Mouse (Mus musculus) hindlimb bud, embryonic 11.5 days (tissue): ENCODE results near the gene Gm32717.
A peak's percentile ranks its signal among the peaks of the same experiment; 100 is the strongest.
"Not testable (repeated sequence)": the region's sequence is repeated elsewhere in the genome, so short reads cannot be mapped to it uniquely, and the experiment has no call there.

Source experiments
- DNase-seq: peaks from one replicate; pipeline ENCODE4 v3.0.0-alpha.2; 2012; ENCODE audit warnings: low read depth, low spot score; ENCODE audit errors: extremely low spot score

The Gm32717 gene

DNA sequence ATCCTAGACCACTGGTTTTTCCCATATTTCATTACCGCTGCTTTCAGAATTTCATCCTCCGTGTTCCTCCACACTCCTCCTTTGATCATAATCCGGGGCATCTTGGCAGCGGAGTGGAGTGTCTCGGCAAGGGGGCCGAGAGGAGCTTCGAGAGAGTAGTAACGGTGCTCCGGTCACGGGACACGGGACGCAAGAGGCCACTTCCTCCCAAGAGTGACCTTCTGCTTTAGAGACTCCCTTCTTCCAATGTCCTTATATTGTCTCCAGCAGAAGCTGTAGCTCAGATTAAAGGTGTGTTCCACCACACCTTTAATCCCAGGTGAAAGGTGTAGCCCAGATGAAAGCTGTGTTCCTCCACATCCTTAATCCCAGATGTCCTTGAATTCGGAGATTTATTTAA, at the start of gene Gm32717:
Gm32717 (minus strand) TSS at position 101 of the 400 bp plus-strand sequence.
- not testable (repeated sequence) for DNase-seq

DNA sequence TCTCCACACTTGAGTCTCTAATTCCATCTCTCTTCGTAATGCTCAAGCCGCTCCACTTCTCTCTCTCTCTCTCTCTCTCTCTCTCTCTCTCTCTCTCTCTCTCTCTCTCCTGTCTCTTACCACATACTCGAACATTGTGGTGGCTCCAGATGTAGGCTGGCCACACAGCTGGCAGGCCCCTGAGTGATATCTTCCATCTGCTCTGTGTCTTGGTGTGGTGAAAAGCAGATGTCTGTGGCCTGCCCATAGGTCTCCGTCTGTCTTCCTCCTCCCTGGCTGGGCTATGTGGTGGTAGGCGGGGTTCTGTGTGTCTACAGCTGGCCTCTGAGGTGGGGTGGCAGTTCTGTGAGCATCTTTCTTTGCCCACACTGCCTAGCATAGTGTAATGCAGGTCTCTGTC, 42.4 kb upstream of the Gm32717 start:
- not testable (repeated sequence) for DNase-seq

DNA sequence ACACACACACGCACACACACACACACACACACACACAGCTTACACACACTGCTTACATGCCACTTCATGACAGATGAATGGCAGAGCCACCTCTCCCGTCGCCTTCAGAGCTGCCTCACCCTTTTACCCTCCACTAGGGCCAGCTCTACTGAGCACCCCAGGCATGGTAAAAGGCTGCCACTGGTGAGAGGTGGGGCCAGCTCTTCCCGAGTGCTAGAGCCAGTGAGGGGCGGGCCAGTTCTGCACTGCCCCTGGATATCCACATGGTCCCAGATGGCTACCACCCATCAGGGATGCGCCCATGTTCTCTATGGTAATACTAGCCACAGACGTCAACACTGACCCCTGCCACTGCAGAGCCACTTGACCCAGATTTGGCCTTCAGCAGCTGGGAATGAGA, 42.0 kb upstream of the Gm32717 start:
- not testable (repeated sequence) for DNase-seq

DNA sequence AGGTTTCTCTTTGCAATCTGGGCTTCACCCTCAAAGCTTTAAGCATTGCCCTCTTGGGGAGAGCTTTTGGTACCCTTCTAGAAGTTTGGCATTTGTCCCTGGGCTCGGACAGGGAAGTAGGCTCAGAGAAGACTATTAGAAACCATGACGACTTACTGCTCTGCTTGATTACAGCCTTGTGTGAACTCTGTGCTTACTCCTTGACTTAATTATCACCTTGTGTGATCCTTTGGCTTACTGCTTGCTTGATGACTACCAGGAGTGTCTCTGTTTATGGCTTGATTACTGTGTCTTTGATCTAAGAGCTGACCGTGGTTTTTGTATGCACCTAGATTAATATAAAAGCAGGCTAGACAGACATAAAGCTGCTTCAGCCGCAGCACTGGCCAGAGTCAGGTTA, 37.5 kb upstream of the Gm32717 start:
- not testable (repeated sequence) for DNase-seq

DNA sequence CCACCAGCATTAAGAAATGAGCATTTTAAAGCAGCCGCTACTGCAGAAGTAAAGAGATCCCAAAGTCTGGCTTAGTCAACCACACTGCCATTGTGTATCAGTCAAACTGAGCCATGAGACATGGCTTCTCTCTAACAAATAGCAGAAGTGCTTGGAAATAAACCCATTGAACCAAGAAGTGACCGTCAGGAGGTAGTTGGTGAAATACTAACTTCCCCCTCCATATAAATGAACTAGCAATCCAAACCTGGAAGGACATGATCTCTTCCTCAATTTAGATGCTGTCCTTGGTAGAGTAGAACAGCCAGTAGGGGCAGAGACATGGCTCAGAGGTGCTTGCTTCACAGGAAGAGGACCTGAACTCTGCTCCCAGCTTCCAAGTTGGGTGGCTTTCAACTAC, 30.8 kb upstream of the Gm32717 start:
- not testable (repeated sequence) for DNase-seq

DNA sequence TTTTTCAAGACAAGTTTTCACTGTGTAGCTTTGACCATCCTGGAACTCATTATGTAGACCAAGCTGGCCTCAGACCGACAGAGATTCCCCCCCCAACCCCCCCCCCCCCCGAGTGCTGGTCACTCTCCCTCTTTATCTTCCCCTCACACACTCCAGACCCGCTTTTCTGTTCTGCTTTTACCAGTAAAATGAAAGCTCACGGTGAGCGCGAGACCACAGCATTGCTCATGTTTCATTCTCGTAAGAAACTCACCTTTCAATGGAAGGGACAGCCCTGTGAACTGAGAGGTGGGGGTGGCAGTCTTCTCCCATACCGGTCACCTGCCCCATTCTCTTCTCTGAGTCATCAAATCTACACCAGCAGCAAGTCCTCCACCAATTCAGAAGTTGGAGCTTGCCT, 28.2 kb upstream of the Gm32717 start:
- DNase-seq = not testable (repeated sequence)

DNA sequence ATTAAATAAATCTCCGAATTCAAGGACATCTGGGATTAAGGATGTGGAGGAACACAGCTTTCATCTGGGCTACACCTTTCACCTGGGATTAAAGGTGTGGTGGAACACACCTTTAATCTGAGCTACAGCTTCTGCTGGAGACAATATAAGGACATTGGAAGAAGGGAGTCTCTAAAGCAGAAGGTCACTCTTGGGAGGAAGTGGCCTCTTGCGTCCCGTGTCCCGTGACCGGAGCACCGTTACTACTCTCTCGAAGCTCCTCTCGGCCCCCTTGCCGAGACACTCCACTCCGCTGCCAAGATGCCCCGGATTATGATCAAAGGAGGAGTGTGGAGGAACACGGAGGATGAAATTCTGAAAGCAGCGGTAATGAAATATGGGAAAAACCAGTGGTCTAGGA, 17.8 kb upstream of the Gm32717 start, which contains the start of gene Gm32802:
Gm32802 (plus strand) TSS at position 301 of the 400 bp plus-strand sequence.
- DNase-seq = not testable (repeated sequence)

DNA sequence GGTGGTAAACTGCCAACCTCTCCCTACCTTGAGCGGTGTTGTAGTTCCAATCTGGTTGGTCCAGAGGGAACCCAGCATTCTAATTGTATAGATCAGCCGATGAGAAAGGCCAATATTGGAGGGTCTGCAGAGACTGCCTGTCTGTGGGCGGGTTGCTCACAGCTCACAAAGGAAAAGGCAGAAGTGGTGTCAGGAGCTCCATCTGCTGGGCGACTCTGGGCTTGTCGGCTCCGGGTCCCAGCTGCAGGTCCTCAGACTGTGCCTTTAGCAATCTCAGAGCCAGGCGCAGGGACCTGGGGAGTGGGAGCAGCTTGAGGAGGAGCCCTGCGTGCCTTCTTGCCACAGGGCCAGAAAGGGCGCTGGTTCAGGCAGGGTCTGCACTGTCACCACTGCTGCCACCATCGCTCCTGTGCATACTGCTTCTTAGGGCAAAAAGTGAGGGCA, 10.3 kb upstream of the Gm32717 start:
- DNase-seq = peak; percentile 22

DNA sequence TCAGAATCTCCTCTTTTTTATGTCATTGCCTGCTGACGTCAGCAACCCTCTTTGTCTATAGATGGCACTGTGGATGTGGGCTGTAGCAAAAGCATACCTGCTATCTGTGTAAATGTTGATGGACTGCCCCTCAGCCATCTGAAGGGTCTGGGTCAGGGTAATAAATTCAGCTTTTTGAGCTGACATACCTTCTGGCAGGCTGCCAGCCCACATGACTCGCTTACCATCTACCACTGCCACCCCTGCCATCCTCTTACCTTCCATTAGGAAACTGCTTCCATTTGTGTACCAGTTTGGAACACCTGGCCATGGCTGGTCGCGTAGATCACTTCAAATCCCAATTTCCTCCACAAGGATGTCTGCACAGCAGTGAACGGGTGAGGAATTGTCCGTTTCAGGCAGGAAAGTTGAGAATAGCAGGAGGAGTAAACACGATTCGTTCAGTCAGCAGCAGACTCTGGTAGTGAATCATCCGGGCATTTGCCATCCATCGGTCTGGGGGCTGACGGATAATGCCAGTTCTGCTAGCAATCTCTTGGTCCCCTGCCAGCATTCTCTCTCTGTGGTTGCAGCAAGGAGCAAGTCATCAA, 8.5 kb upstream of the Gm32717 start:
- DNase-seq = not testable (repeated sequence)

DNA sequence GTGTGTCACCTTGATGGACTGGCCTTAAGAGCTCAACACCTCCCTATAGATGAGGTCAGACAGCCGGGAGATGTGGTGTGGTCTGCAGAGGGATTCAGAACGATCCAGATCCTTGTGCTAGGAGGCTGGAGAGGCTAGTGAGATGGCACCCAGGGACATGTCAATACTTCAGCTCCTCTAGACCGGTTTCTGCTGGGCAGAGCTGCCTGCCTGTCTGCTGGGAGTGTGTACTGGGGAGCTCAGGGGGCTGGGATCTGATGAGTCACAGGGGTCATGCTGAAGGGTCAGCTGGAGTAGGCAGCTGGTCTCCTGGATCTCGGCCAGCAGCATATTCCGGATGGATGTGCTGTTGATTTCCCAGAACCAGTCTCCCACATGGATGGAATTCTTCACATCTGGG, 8.0 kb downstream of the Gm32717 start:
- not testable (repeated sequence) for DNase-seq

DNA sequence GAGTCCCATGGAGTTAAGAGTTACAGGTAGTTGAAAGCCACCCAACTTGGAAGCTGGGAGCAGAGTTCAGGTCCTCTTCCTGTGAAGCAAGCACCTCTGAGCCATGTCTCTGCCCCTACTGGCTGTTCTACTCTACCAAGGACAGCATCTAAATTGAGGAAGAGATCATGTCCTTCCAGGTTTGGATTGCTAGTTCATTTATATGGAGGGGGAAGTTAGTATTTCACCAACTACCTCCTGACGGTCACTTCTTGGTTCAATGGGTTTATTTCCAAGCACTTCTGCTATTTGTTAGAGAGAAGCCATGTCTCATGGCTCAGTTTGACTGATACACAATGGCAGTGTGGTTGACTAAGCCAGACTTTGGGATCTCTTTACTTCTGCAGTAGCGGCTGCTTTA, 13.0 kb downstream of the Gm32717 start:
- DNase-seq = not testable (repeated sequence)

DNA sequence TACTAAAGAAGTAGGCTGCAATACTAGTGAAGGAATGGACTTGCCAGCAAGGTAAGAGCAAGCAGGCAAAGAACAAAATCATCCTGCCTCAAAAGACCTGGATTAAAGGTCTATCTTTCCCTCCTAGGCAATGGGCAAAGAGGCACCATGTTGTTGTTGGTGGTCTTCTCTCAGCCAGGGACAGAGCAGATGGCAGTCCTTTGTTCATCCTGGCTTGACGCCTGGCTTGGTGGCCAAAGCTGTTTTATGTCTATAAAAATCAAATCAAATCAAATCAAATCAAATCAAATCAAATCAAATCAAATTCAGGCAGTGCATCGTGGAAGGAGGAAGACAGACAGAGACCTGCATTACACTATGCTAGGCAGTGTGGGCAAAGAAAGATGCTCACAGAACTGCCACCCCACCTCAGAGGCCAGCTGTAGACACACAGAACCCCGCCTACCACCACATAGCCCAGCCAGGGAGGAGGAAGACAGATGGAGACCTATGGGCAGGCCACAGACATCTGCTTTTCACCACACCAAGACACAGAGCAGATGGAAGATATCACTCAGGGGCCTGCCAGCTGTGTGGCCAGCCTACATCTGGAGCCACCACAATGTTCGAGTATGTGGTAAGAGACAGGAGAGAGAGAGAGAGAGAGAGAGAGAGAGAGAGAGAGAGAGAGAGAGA, 24.7 kb downstream of the Gm32717 start:
- DNase-seq = not testable (repeated sequence)

DNA sequence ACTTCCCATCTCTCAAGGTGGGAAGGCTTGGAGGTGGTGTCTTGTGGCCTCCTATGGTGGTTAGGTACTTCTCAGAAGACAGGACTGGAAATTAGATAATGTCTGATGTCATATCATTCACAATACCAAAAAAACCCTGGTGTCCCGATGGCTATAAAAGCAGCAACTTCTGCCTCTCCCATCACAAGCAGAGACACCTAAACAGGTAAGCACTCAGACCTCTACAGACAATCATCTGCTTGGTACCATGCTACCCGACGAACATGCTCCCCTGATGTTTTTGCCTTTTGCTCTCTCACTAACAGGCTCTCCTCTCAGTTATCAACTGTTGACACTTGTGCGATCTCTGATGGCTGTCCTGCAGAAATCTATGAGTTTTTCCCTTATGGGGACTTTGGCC, 35.9 kb downstream of the Gm32717 start, which contains the start of gene Il22:
Il22 (plus strand) TSS at position 301 of the 400 bp plus-strand sequence.
- DNase-seq = no peak

DNA sequence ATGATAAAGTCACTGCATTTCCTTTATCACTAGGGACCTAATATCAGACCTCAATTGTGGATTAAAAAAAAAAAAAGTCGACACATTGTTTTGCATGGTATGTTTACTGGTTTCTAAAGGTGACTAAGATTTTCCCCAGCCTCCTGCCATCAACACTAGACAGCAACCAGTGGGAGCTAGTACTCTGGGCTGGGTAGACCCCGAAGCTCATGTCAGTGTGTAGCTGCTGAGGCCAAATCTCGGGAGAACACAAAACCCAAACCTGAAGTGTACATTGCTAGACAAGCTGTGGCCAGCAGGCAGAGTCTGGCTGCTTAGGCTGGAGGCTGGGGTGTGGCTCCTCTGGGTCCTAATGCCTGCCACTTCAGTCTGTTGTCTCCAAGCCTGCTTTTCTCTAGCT, 45.4 kb downstream of the Gm32717 start:
- not testable (repeated sequence) for DNase-seq
